Mouse (Mus musculus): Measurements from ENCODE around the gene Gm10762. TPM values are rescaled to one million over a fixed set of nuclear protein-coding genes. Genes with fewer than 3 reads are reported as not detected.
A peak's percentile ranks its signal among the peaks of the same experiment; 100 is the strongest.
"Not testable (repeated sequence)": the region's sequence is repeated elsewhere in the genome, so short reads cannot be mapped to it uniquely, and the experiment has no call there.

The Gm10762 gene
- polyA plus RNA-seq (2016; fragmentation: Nextera tagmentation; extraction: Ambion mirVana), result 13.5 and 15.6 TPM in 2 replicates

GRCm38 (mm10) chr2:128967661-128968441 is at the start of gene Gm10762:
Gm10762 (minus strand) TSS chr2:128967725.
- H3K9me3 ChIP-seq (replicated peaks), result no peaks in the 10 kb centered on the region
- H3K27me3 ChIP-seq (replicated peaks), result no peaks in the 10 kb centered on the region
- WGBS, result 2% methylated on average over 80 of the region's 80 CpGs
- H3K4me1 ChIP-seq (replicated peaks), result 0 out of 2 replicates have a peak, but pooled peaks cover 7% of the 10 kb centered on the region
- peak within 1 kb of the TSS; percentile 100 for H3K27ac ChIP-seq (ENCODE audit: poor library complexity, severe bottlenecking)
- peak; percentile 92 for ATAC-seq (ENCODE audit: insufficient number of reproducible peaks, low FRiP score)
- H3K4me3 ChIP-seq, result peak within 1 kb of the TSS; percentile 65
- no peaks in the 10 kb centered on the region for H3K36me3 ChIP-seq
- peak within 1 kb of the TSS; percentile 59 for H3K4me2 ChIP-seq
- peak within 1 kb of the TSS; percentile 94 for H3K9ac ChIP-seq

DNA sequence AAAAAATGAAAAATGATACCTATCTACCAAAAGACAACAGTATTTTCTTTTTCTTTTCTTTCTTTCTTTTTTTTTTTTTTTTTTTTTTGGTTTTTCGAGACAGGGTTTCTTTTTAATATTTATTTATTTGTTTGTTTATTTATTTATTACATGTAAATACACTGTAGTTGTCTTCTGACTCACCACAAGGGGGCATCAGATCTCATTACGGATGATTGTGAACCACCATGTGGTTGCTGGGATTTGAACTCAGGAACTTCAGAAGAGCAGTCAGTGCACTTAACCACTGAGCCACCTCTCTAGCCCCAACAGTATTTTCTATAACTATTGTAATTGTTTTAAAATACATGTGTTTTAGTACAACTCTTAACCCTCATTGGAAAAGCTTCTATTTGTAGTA is 41.3 kb upstream of the Gm10762 start:
- 67% methylated on average over 2 of the region's 2 CpGs for WGBS
- H3K9ac ChIP-seq, result not testable (repeated sequence)

DNA sequence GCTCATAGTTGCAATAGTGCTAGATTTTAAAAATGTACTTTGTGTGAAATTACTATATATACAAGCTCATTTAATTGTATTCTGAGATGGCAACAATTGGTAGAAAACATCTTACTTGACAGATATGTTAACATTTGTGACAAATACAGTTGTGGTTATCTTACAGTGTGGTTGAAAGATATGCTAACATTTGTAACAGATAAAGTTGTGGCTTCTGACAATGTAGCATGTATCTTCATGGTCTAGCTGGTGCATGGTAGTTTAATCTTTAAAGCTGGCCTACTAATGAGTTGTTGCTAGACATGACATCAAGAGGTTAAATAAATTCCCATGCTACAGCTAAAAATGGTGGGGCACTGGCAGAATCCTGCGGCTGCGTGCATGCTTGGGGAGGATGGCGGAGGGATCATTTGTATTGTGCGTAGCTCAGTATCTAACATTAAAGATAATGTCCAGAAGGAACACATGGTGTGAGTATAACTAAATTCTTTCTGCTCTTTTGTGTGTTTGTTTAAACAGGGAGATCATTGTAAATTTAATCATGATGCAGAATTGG is 38.7 kb upstream of the Gm10762 start:
- Histone ChIP-seq H3K4me3 (no peak overlapping the region), H3K27ac (ENCODE audit: poor library complexity, severe bottlenecking) (no peak overlapping the region), H3K27me3 (replicated peaks) (no peaks in the 10 kb centered on the region), H3K4me2 (no peak overlapping the region), H3K9ac (no peak overlapping the region), H3K9me3 (replicated peaks) (no peaks in the 10 kb centered on the region), H3K4me1 (replicated peaks) (no peaks in the 10 kb centered on the region), H3K36me3 (no peaks in the 10 kb centered on the region)
- ATAC-seq (ENCODE audit: insufficient number of reproducible peaks, low FRiP score), result no peak
- 70% methylated on average over 4 of the region's 4 CpGs for WGBS

More for the DNA sequence above, 41.3 kb upstream of the Gm10762 start:
- H3K4me3 ChIP-seq; H3K9me3 ChIP-seq (replicated peaks); H3K4me2 ChIP-seq; H3K4me1 ChIP-seq (replicated peaks); H3K27me3 ChIP-seq (replicated peaks); ATAC-seq (ENCODE audit: insufficient number of reproducible peaks, low FRiP score); H3K36me3 ChIP-seq; H3K27ac ChIP-seq (ENCODE audit: poor library complexity, severe bottlenecking): not testable (repeated sequence)

DNA sequence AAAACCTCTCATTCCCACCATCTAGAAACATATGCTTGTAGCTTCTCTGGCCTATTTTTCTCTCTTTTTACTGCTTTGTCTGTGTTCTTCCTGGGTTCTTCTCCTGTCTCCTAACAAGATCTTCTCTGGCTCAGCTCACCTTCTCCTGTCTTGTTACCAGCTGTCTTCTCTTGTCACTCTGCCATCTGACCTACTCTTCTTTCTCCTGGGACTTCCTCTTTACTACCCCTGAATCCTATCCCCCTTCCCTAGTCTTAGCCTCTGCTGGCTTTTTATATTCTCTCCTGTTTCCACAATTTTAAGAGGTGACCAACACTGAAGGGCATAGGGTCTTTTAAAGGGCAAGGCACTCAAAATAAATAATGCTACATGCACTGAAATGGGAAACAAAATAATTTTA is 37.3 kb upstream of the Gm10762 start:
- H3K4me1 ChIP-seq (replicated peaks), result no peaks in the 10 kb centered on the region
- H3K36me3 ChIP-seq, result no peaks in the 10 kb centered on the region
- no peaks in the 10 kb centered on the region for H3K9me3 ChIP-seq (replicated peaks)
- H3K4me3 ChIP-seq, result no peak overlapping the region
- no peak overlapping the region for H3K4me2 ChIP-seq
- ATAC-seq (ENCODE audit: insufficient number of reproducible peaks, low FRiP score), result no peak
- H3K27me3 ChIP-seq (replicated peaks), result no peaks in the 10 kb centered on the region
- no peak overlapping the region for H3K9ac ChIP-seq
- H3K27ac ChIP-seq (ENCODE audit: poor library complexity, severe bottlenecking), result no peak overlapping the region

DNA sequence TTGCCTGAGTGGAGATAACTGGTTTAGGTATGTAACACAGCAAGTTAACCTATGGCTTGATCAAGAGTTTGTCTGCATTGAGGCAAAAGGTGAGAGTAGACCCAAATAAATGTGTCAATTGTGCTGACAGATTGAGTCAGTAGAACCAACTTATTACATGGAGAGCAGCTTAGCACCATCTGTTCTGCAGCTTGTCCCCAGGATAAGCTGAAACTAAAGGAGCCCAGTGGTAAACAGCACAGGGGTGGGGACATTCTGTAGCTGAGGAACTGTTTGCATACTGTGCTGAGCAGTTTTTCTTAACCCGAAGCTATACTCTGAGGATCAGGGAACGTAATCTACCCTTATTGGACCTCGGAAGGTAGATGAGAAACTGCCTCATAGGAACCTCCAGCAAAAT is 17.2 kb upstream of the Gm10762 start:
- WGBS, result 83% methylated on average over 3 of the region's 3 CpGs
- H3K27ac ChIP-seq (ENCODE audit: poor library complexity, severe bottlenecking), result no peak overlapping the region

GRCm38 (mm10) chr2:128975572-128975971 is 8.0 kb upstream of the Gm10762 start:
- Histone ChIP-seq H3K27me3 (replicated peaks) (no peaks in the 10 kb centered on the region), H3K27ac (ENCODE audit: poor library complexity, severe bottlenecking) (no peak overlapping the region), H3K4me2 (no peak overlapping the region), H3K9ac (no peak overlapping the region), H3K36me3 (no peaks in the 10 kb centered on the region), H3K4me1 (replicated peaks) (0 out of 2 replicates have a peak, but pooled peaks cover 3% of the 10 kb centered on the region), H3K4me3 (no peak overlapping the region), H3K9me3 (replicated peaks) (no peaks in the 10 kb centered on the region)
- 72% methylated on average over 4 of the region's 4 CpGs for WGBS
- no peak for ATAC-seq (ENCODE audit: insufficient number of reproducible peaks, low FRiP score)

More for the DNA sequence above, 17.2 kb upstream of the Gm10762 start:
- Histone ChIP-seq H3K4me1 (replicated peaks) (peaks cover 6% of the 10 kb centered on the region; the same call in 1 of the 2 replicates), H3K9ac (no peak overlapping the region), H3K4me3 (no peak overlapping the region), H3K36me3 (no peaks in the 10 kb centered on the region), H3K4me2 (no peak overlapping the region), H3K9me3 (replicated peaks) (no peaks in the 10 kb centered on the region; the same call in 1 of the 2 replicates), H3K27me3 (replicated peaks) (no peaks in the 10 kb centered on the region)
- ATAC-seq (ENCODE audit: insufficient number of reproducible peaks, low FRiP score), result no peak

- Histone ChIP-seq H3K4me1 (replicated peaks) (0 out of 2 replicates have a peak, but pooled peaks cover 3% of the 10 kb centered on the region), H3K27me3 (replicated peaks) (no peaks in the 10 kb centered on the region), H3K4me2 (no peak overlapping the region), H3K27ac (ENCODE audit: poor library complexity, severe bottlenecking) (no peak overlapping the region), H3K9me3 (replicated peaks) (no peaks in the 10 kb centered on the region), H3K36me3 (no peaks in the 10 kb centered on the region), H3K9ac (no peak overlapping the region), H3K4me3 (no peak overlapping the region)
- no peak for ATAC-seq (ENCODE audit: insufficient number of reproducible peaks, low FRiP score)
Observed at GRCm38 (mm10) chr2:128972301-128972700, 4.8 kb upstream of the Gm10762 start.

DNA sequence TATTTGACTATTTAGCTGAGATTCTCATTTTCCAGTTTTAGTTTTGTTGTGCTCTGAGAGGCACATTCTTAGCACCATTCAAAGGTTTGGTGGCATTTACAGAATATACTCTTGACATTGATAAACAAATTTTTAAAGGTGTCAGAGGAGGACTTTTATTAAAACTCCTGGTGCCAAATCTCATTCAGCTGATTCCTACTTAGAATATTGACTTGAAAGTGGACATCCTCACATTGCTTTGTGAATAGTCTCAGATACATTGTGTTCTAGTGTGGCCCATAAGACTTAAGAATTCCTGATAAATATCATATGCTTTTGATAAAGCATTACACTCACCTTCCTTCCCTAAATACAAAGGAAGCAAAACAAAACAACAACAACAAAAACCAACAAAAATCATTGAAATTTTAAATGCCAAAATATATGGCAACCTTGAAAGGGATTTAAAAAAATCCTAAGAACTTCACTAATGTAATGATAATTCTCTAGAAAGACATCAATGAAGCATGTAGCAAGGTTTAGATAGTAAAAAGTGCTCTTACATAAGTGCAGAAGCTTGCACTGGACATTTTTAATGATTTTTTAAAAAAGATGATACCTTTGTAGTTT is 1.1 kb upstream of the Gm10762 start:
- peak overlapping the region; percentile 100; the same call in 1 of the 2 replicates for H3K27ac ChIP-seq (ENCODE audit: poor library complexity, severe bottlenecking)
- H3K27me3 ChIP-seq (replicated peaks), result no peaks in the 10 kb centered on the region
- no peak overlapping the region for H3K9ac ChIP-seq
- peak overlapping the region; percentile 65; the same call in 1 of the 2 replicates for H3K4me3 ChIP-seq
- no peak for ATAC-seq (ENCODE audit: insufficient number of reproducible peaks, low FRiP score)
- H3K4me2 ChIP-seq, result peak overlapping the region; percentile 59
- no peaks in the 10 kb centered on the region for H3K36me3 ChIP-seq
- H3K9me3 ChIP-seq (replicated peaks), result no peaks in the 10 kb centered on the region
- H3K4me1 ChIP-seq (replicated peaks), result 0 out of 2 replicates have a peak, but pooled peaks cover 10% of the 10 kb centered on the region

- peak; percentile 98 for ATAC-seq (ENCODE audit: insufficient number of reproducible peaks, low FRiP score)
- under 1% methylated on average over 65 of the region's 65 CpGs for WGBS
- H3K9ac ChIP-seq, result peak within 1 kb of the TSS; percentile 94
- H3K4me2 ChIP-seq, result peak within 1 kb of the TSS; percentile 59
- H3K36me3 ChIP-seq, result no peaks in the 10 kb centered on the region
- 0 out of 2 replicates have a peak, but pooled peaks cover 7% of the 10 kb centered on the region for H3K4me1 ChIP-seq (replicated peaks)
- no peaks in the 10 kb centered on the region for H3K27me3 ChIP-seq (replicated peaks)
- peak within 1 kb of the TSS; percentile 100 for H3K27ac ChIP-seq (ENCODE audit: poor library complexity, severe bottlenecking)
- H3K9me3 ChIP-seq (replicated peaks), result no peaks in the 10 kb centered on the region
- peak within 1 kb of the TSS; percentile 65 for H3K4me3 ChIP-seq
Observed at GRCm38 (mm10) chr2:128966641-128967580, 614 bp downstream of the Gm10762 start, which contains the start of gene Zc3h6. Zc3h6 (plus strand) TSS chr2:128967402.

DNA sequence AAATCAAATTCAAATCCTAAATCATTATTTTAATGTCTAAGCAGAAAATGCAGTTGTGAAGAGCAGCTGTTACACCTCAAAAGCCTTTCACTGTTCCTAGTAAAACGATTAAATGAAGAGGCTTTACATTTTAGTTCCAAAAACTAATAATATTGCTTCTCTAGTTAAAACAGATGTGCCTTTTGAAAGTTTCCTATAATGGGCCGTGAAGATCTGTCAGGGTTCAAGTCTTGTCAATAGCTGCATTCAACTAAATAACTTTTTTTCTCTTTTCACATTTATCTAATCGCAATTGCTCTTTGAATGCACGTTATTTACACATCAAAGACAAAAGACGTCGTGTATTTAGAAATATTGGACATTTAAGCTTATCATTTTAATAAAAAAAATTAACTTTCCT is 1.3 kb downstream of the Gm10762 start:
- H3K4me3 ChIP-seq, result no peak overlapping the region

More for the DNA sequence above, 1.3 kb downstream of the Gm10762 start:
- Histone ChIP-seq H3K9ac (no peak overlapping the region), H3K4me1 (replicated peaks) (0 out of 2 replicates have a peak, but pooled peaks cover 7% of the 10 kb centered on the region), H3K27ac (ENCODE audit: poor library complexity, severe bottlenecking) (no peak overlapping the region), H3K9me3 (replicated peaks) (no peaks in the 10 kb centered on the region), H3K4me2 (no peak overlapping the region), H3K27me3 (replicated peaks) (no peaks in the 10 kb centered on the region), H3K36me3 (no peaks in the 10 kb centered on the region)
- WGBS, result 36% methylated on average over 6 of the region's 6 CpGs
- no peak for ATAC-seq (ENCODE audit: insufficient number of reproducible peaks, low FRiP score)
